Mouse (Mus musculus): ENCODE measurements around the gene Mfap1b. TPM values are rescaled to one million over a fixed set of nuclear protein-coding genes. Genes with fewer than 3 reads are reported as not detected.

Mfap1b gene
- total and polyA plus RNA-seq, 3 experiments = 5.3 to 42.6 (median 29.2) TPM

DNA sequence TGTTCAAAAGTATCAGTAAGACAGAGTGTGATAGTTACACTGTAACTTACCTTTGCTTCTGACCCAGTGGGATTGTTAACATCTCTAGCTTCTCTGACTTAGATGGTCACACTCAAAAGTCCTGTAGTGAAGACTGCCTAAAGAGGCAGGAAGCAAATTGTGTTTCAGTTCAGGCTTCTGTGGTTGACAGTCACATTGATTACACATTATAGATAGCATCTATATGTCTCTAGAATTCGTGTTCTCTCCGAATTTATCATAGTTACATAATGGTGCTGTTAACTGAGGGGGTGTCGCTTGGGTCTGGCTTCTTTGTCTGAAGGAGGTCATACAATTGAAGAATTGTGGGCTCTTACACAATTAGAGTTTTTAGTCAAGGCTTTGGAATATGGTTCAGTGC is 58.8 kb downstream of the Mfap1b start:
- Histone ChIP-seq H3K4me3 (ENCODE audit: low read depth, low read length) (peak overlapping the region; percentile 97; the same call in 1 of the 2 replicates), H3K36me3 (replicated peaks) (peaks cover 46% of the 10 kb centered on the region), H3K9me3 (replicated peaks) (no peaks in the 10 kb centered on the region), H3K27me3 (ENCODE audit: insufficient read depth, low read length) (no peaks in the 10 kb centered on the region), H3K4me1 (ENCODE audit: insufficient read depth, low read depth, low read length) (peaks cover 44% of the 10 kb centered on the region)
- no peak for DNase-seq (ENCODE audit: low spot score)
- no peak for ATAC-seq (ENCODE audit: extremely low read depth, insufficient number of reproducible peaks, low FRiP score, poor library complexity, severe bottlenecking)
- TF ChIP-seq GATA1 (IDR thresholded peaks at IDR 0.05; ENCODE audit: borderline replicate concordance, low read length) (no peak), CTCF (IDR thresholded peaks at IDR 0.05; ENCODE audit: low read depth, low read length) (no peak), GATA2 (IDR thresholded peaks at IDR 0.05; ENCODE audit: borderline replicate concordance, low read depth, low read length) (no peak), TAL1 (conservative IDR thresholded peaks at IDR 0.05; ENCODE audit: low read depth, low read length) (no peak), POLR2AphosphoS5 (IDR thresholded peaks at IDR 0.05; ENCODE audit: insufficient replicate concordance, low read depth, low read length) (no peak)

GRCm38 (mm10) chr2:121414139-121414685 is 59.7 kb downstream of the Mfap1b start:
- Histone ChIP-seq H3K9me3 (replicated peaks) (no peaks in the 10 kb centered on the region), H3K27me3 (ENCODE audit: insufficient read depth, low read length) (no peaks in the 10 kb centered on the region), H3K4me1 (ENCODE audit: insufficient read depth, low read depth, low read length) (peaks cover 41% of the 10 kb centered on the region), H3K36me3 (replicated peaks) (peaks cover 41% of the 10 kb centered on the region), H3K4me3 (ENCODE audit: low read depth, low read length) (peak overlapping the region; percentile 97)
- ATAC-seq (ENCODE audit: extremely low read depth, insufficient number of reproducible peaks, low FRiP score, poor library complexity, severe bottlenecking) = no peak
- peak; percentile 57 for DNase-seq (ENCODE audit: low spot score)
- TF ChIP-seq GATA1 (IDR thresholded peaks at IDR 0.05; ENCODE audit: borderline replicate concordance, low read length) (no peak), TAL1 (conservative IDR thresholded peaks at IDR 0.05; ENCODE audit: low read depth, low read length) (no peak), CTCF (IDR thresholded peaks at IDR 0.05; ENCODE audit: low read depth, low read length) (no peak), POLR2AphosphoS5 (IDR thresholded peaks at IDR 0.05; ENCODE audit: insufficient replicate concordance, low read depth, low read length) (no peak), GATA2 (IDR thresholded peaks at IDR 0.05; ENCODE audit: borderline replicate concordance, low read depth, low read length) (no peak)

GRCm38 (mm10) chr2:121413387-121414042 is 60.4 kb downstream of the Mfap1b start, which contains the start of the genes Pdia3 and Catsper2:
Gene Pdia3 (plus strand): TSS chr2:121413775.
Gene Catsper2 (minus strand): TSS chr2:121413792.
- DNase-seq (ENCODE audit: low spot score) (peak; percentile 99), ATAC-seq (ENCODE audit: extremely low read depth, insufficient number of reproducible peaks, low FRiP score, poor library complexity, severe bottlenecking) (peak; percentile 80)
- H3K36me3 ChIP-seq (replicated peaks) = peaks cover 34% of the 10 kb centered on the region
- no peaks in the 10 kb centered on the region for H3K9me3 ChIP-seq (replicated peaks)
- no peaks in the 10 kb centered on the region for H3K27me3 ChIP-seq (ENCODE audit: insufficient read depth, low read length)
- peaks cover 41% of the 10 kb centered on the region for H3K4me1 ChIP-seq (ENCODE audit: insufficient read depth, low read depth, low read length)
- peak within 1 kb of the TSS; percentile 97 for H3K4me3 ChIP-seq (ENCODE audit: low read depth, low read length)
- no peak for TF ChIP-seq POLR2AphosphoS5 (IDR thresholded peaks at IDR 0.05; ENCODE audit: insufficient replicate concordance, low read depth, low read length)

DNA sequence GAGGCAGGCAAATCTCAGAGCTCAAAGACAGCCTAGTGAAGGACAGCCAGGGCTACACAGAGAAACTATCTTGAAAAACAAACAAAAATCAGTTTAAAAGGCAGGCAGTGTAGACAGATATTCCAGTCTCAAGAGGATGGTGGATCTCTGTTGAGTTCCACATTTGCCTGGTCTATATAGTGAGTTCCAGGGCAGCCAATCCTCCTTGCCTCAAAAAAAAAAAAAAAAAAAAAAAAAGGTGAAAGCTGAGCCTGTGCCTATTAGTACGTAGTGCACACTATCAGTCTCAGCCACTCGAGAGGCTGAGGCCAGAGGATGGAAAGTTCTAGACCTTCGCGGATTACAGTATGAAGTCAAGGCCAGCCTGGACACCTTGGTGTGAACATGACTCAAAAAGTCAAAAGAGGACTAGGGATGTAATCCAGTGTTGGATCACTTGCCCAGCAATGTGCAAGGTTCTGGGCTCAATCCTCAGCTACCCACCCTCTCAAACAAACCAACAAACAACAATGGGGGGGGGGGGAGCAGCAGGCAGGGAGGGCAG is 61.0 kb downstream of the Mfap1b start:
- Histone ChIP-seq H3K4me3 (ENCODE audit: low read depth, low read length) (peak overlapping the region; percentile 97), H3K4me1 (ENCODE audit: insufficient read depth, low read depth, low read length) (peaks cover 38% of the 10 kb centered on the region), H3K9me3 (replicated peaks) (no peaks in the 10 kb centered on the region), H3K36me3 (replicated peaks) (peaks cover 28% of the 10 kb centered on the region), H3K27me3 (ENCODE audit: insufficient read depth, low read length) (no peaks in the 10 kb centered on the region)
- ATAC-seq (ENCODE audit: extremely low read depth, insufficient number of reproducible peaks, low FRiP score, poor library complexity, severe bottlenecking) (no peak), DNase-seq (ENCODE audit: low spot score) (no peak)
- TF ChIP-seq TAL1 (conservative IDR thresholded peaks at IDR 0.05; ENCODE audit: low read depth, low read length) (no peak), CTCF (IDR thresholded peaks at IDR 0.05; ENCODE audit: low read depth, low read length) (no peak), GATA2 (IDR thresholded peaks at IDR 0.05; ENCODE audit: borderline replicate concordance, low read depth, low read length) (no peak), POLR2AphosphoS5 (IDR thresholded peaks at IDR 0.05; ENCODE audit: insufficient replicate concordance, low read depth, low read length) (no peak), GATA1 (IDR thresholded peaks at IDR 0.05; ENCODE audit: borderline replicate concordance, low read length) (no peak)

Other genes with a start within 250 kb of the Mfap1b start
- gene Trp53bp1, start 202.7 kb downstream of the Mfap1b start, total RNA-seq (2014; fragmentation: Nextera tagmentation) = 41.1 and 44.1 TPM in 2 replicates
- 20.1 and 21.6 TPM in 2 replicates for gene Trp53bp1, start 202.7 kb downstream of the Mfap1b start, total RNA-seq (2017)
- gene Trp53bp1, start 202.7 kb downstream of the Mfap1b start, polyA plus RNA-seq (2012) = 16.2 and 25.9 TPM in 2 replicates
- gene Map1a, start 184.5 kb downstream of the Mfap1b start, total RNA-seq (2014; fragmentation: Nextera tagmentation) = 2.5 and 3.3 TPM in 2 replicates
- gene Map1a, start 184.5 kb downstream of the Mfap1b start, total RNA-seq (2017) = 0.66 and 2.2 TPM in 2 replicates
- gene Map1a, start 184.5 kb downstream of the Mfap1b start, polyA plus RNA-seq (2012) = 7.0 and 7.4 TPM in 2 replicates
- gene Ppip5k1, start 118.7 kb downstream of the Mfap1b start, total RNA-seq (2014; fragmentation: Nextera tagmentation) = 11.1 and 15.2 TPM in 2 replicates
- 8.4 and 11.3 TPM in 2 replicates for gene Ppip5k1, start 118.7 kb downstream of the Mfap1b start, total RNA-seq (2017)
- gene Ppip5k1, start 118.7 kb downstream of the Mfap1b start, polyA plus RNA-seq (2012) = 2.0 and 2.6 TPM in 2 replicates
- 9.8 TPM in 1 of 2 replicates, not detected in the other for gene Ckmt1, start 116.4 kb downstream of the Mfap1b start, total RNA-seq (2014; fragmentation: Nextera tagmentation)
- gene Ckmt1, start 116.4 kb downstream of the Mfap1b start, total RNA-seq (2017) = 0.55 TPM in 1 of 2 replicates, not detected in the other
- not detected in 2 replicates for gene Ckmt1, start 116.4 kb downstream of the Mfap1b start, polyA plus RNA-seq (2012)
- not detected in 2 replicates for gene Strc, start 86.9 kb downstream of the Mfap1b start, total RNA-seq (2014; fragmentation: Nextera tagmentation)
- gene Strc, start 86.9 kb downstream of the Mfap1b start, total RNA-seq (2017) = 0.05 TPM in 1 of 2 replicates, not detected in the other
- not detected in 2 replicates for gene Strc, start 86.9 kb downstream of the Mfap1b start, polyA plus RNA-seq (2012)
- gene Pdia3, start 60.3 kb downstream of the Mfap1b start, total RNA-seq (2014; fragmentation: Nextera tagmentation) = 233 and 263 TPM in 2 replicates
- 90.1 and 104 TPM in 2 replicates for gene Pdia3, start 60.3 kb downstream of the Mfap1b start, total RNA-seq (2017)
- 315 and 418 TPM in 2 replicates for gene Pdia3, start 60.3 kb downstream of the Mfap1b start, polyA plus RNA-seq (2012)
- 2.9 and 3.4 TPM in 2 replicates for gene Catsper2, start 60.3 kb downstream of the Mfap1b start, total RNA-seq (2014; fragmentation: Nextera tagmentation)
- gene Catsper2, start 60.3 kb downstream of the Mfap1b start, total RNA-seq (2017) = 0.55 and 1.2 TPM in 2 replicates
- 0.11 and 0.13 TPM in 2 replicates for gene Catsper2, start 60.3 kb downstream of the Mfap1b start, polyA plus RNA-seq (2012)
- not detected in 2 replicates for gene Ell3, start 29.8 kb downstream of the Mfap1b start, total RNA-seq (2014; fragmentation: Nextera tagmentation)
- 0.29 TPM in 1 of 2 replicates, not detected in the other for gene Ell3, start 29.8 kb downstream of the Mfap1b start, total RNA-seq (2017)
- 0.02 TPM in 1 of 2 replicates, not detected in the other for gene Ell3, start 29.8 kb downstream of the Mfap1b start, polyA plus RNA-seq (2012)
- gene Serf2, start 24.9 kb downstream of the Mfap1b start, total RNA-seq (2014; fragmentation: Nextera tagmentation) = 123 and 125 TPM in 2 replicates
- 282 and 373 TPM in 2 replicates for gene Serf2, start 24.9 kb downstream of the Mfap1b start, total RNA-seq (2017)
- 206 and 279 TPM in 2 replicates for gene Serf2, start 24.9 kb downstream of the Mfap1b start, polyA plus RNA-seq (2012)
- gene Hypk, start 20.8 kb downstream of the Mfap1b start, total RNA-seq (2014; fragmentation: Nextera tagmentation) = 20.7 and 21.5 TPM in 2 replicates
- gene Hypk, start 20.8 kb downstream of the Mfap1b start, total RNA-seq (2017) = 73.2 and 82.9 TPM in 2 replicates
- gene Hypk, start 20.8 kb downstream of the Mfap1b start, polyA plus RNA-seq (2012) = 112 and 124 TPM in 2 replicates
- gene Serinc4, start 17.3 kb downstream of the Mfap1b start, total RNA-seq (2014; fragmentation: Nextera tagmentation) = not detected in 2 replicates
- gene Serinc4, start 17.3 kb downstream of the Mfap1b start, total RNA-seq (2017) = 0.58 and 1.3 TPM in 2 replicates
- gene Serinc4, start 17.3 kb downstream of the Mfap1b start, polyA plus RNA-seq (2012) = not detected in 2 replicates
- 32.5 and 34.1 TPM in 2 replicates for gene Mfap1a, start 32.6 kb upstream of the Mfap1b start, total RNA-seq (2014; fragmentation: Nextera tagmentation)
- gene Mfap1a, start 32.6 kb upstream of the Mfap1b start, total RNA-seq (2017) = 54.2 and 57.1 TPM in 2 replicates
- gene Mfap1a, start 32.6 kb upstream of the Mfap1b start, polyA plus RNA-seq (2012) = 6.7 and 11.1 TPM in 2 replicates
- 58.6 and 68.8 TPM in 2 replicates for gene Wdr76, start 32.7 kb upstream of the Mfap1b start, total RNA-seq (2014; fragmentation: Nextera tagmentation)
- 50.5 and 56.5 TPM in 2 replicates for gene Wdr76, start 32.7 kb upstream of the Mfap1b start, total RNA-seq (2017)
- gene Wdr76, start 32.7 kb upstream of the Mfap1b start, polyA plus RNA-seq (2012) = 1.9 and 2.7 TPM in 2 replicates